Mouse (Mus musculus) cerebellum, postnatal 14 days (tissue): ENCODE data around the gene Engase.

Experiments
- DNase-seq, 2 experiments: peaks; one replicate each; pipeline ENCODE4 v3.0.0; 2021; ENCODE audit warnings: mixed read lengths in 2 of 2

Engase gene

GRCm38 (mm10) chr11:118530313-118530712, 53.7 kb downstream of the Engase start:
- no peak for DNase-seq

- DNase-seq, result peak; percentile 61 to 82
These were observed 57.9 kb downstream of the Engase start for GRCm38 (mm10) chr11:118534382-118535092.

GRCm38 (mm10) chr11:118538008-118538407, 61.4 kb downstream of the Engase start:
- DNase-seq, result no peak
